Mouse (Mus musculus): ENCODE data around the gene Rgs13. TPM values are rescaled to one million over a fixed set of nuclear protein-coding genes. Genes with fewer than 3 reads are reported as not detected.

Rgs13 gene
- total and polyA plus RNA-seq, 3 experiments = 149 to 1,247 (median 698) TPM

GRCm38 (mm10) chr1:144166275-144166674 lies 10.9 kb downstream of the Rgs13 start:
- H3K4me2 ChIP-seq (ENCODE audit: insufficient read depth, low read depth, poor library complexity, severe bottlenecking) = peak overlapping the region; percentile 75
- peaks cover 40% of the 10 kb centered on the region for H3K79me2 ChIP-seq (replicated peaks; ENCODE audit: control insufficient read depth, extremely low read depth, insufficient read depth, poor library complexity, severe bottlenecking)
- H3K4me1 ChIP-seq (ENCODE audit: control insufficient read depth in 1 of 2, insufficient read depth in 2 of 2) = peaks cover 7 to 58% of the 10 kb centered on the region in 2 experiments; a peak in 3 of 4 replicates
- dilution Hi-C loops (cut with MboI; ENCODE audit: extremely low pct_ligation_motif_present, extremely low pct_unique_long_range_greater_than_20kb, low sequenced_read_pairs) (no loop called here), in situ Hi-C loops (cut with MboI; ENCODE audit: low pct_ligation_motif_present, low pct_unique_long_range_greater_than_20kb, low sequenced_read_pairs) (no loop called here)
- peak overlapping the region; percentile 41; the same call in 1 of the 2 replicates for H3K27ac ChIP-seq (ENCODE audit: insufficient read depth, low read depth)
- no peaks in the 10 kb centered on the region for H3K9me3 ChIP-seq (replicated peaks; ENCODE audit: low read length)
- no peaks in the 10 kb centered on the region for H3K27me3 ChIP-seq (replicated peaks)
- peaks cover 23 to 43% of the 10 kb centered on the region in 2 experiments for H3K36me3 ChIP-seq (replicated peaks in 1 of 2; ENCODE audit: control insufficient read depth in 1 of 2, insufficient read depth in 1 of 2, low read length in 1 of 2)
- 0 out of 2 replicates have a peak, but pooled peaks have one; percentile 37 for TF ChIP-seq TCF12 (IDR thresholded peaks at IDR 0.05; ENCODE audit: low read depth, low read length)
- peak; percentile 31; the same call in 1 of the 2 replicates for TF ChIP-seq IRF4 (IDR thresholded peaks at IDR 0.05; ENCODE audit: low read depth, low read length)
- TF ChIP-seq BHLHE40 (IDR thresholded peaks at IDR 0.05; ENCODE audit: low read depth, low read length) = peak; percentile 66
- no peak for TF ChIP-seq MAX (IDR thresholded peaks at IDR 0.05; ENCODE audit: low read length)
- TF ChIP-seq ZC3H11A (IDR thresholded peaks at IDR 0.05; ENCODE audit: low read depth, low read length) = no peak
- TF ChIP-seq RCOR1 (conservative IDR thresholded peaks at IDR 0.05; ENCODE audit: low read depth, low read length) = no peak
- TF ChIP-seq TBP (conservative IDR thresholded peaks at IDR 0.05; ENCODE audit: low read depth, low read length) = 0 out of 2 replicates have a peak, but pooled peaks have one; percentile 26
- peak; percentile 29; the same call in 1 of the 2 replicates for TF ChIP-seq POLR2A (IDR thresholded peaks at IDR 0.05; ENCODE audit: low read depth, low read length)
- no peak for TF ChIP-seq PAX5 (IDR thresholded peaks at IDR 0.05; ENCODE audit: low read length)
- TF ChIP-seq MEF2A (IDR thresholded peaks at IDR 0.05; ENCODE audit: borderline replicate concordance, low read depth, low read length) = peak; percentile 45; the same call in 1 of the 2 replicates
- peak; percentile 65; the same call in 1 of the 2 replicates for TF ChIP-seq EP300 (IDR thresholded peaks at IDR 0.05; ENCODE audit: low read length)
- peak; percentile 47 for TF ChIP-seq ETS1 (conservative IDR thresholded peaks at IDR 0.05; ENCODE audit: low read depth, low read length)
- H3K4me3 ChIP-seq (replicated peaks in 1 of 3; ENCODE audit: low read depth in 2 of 3, low read length in 2 of 3, poor library complexity in 1 of 3) = no peak overlapping the region
- no peak overlapping the region for H3K9ac ChIP-seq (ENCODE audit: insufficient read depth, low read depth)
- DNase-seq (ENCODE audit: extremely low read depth) = peak; percentile 77

DNA sequence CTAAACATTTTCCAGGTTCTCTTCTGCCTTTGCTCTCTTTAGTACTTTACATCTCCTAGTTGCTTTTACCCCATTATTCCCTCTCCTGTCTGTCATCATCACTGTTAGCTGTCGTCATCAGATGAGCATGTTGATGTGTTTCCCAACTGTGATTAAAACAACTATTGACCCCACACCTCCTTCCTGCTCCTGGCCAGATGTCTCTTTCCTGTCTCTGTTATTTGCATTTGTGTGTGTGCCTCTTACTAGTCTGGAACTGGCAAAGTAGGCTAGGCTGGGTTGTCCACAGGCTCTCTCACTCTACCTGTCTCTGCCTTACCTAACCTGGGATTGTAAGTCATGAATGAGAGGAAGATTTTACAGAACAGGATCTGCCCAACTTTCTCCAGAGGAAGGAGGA lies 24.6 kb downstream of the Rgs13 start:
- Histone ChIP-seq H3K9ac (ENCODE audit: insufficient read depth, low read depth) (no peak overlapping the region), H3K27ac (ENCODE audit: insufficient read depth, low read depth) (no peak overlapping the region), H3K4me3 (replicated peaks in 1 of 3; ENCODE audit: low read depth in 2 of 3, low read length in 2 of 3, poor library complexity in 1 of 3) (no peak overlapping the region), H3K27me3 (replicated peaks) (no peaks in the 10 kb centered on the region), H3K9me3 (replicated peaks; ENCODE audit: low read length) (no peaks in the 10 kb centered on the region), H3K4me2 (ENCODE audit: insufficient read depth, low read depth, poor library complexity, severe bottlenecking) (no peak overlapping the region), H3K36me3 (replicated peaks in 1 of 2; ENCODE audit: control insufficient read depth in 1 of 2, insufficient read depth in 1 of 2, low read length in 1 of 2) (peaks cover 16 to 57% of the 10 kb centered on the region in 2 experiments), H3K4me1 (ENCODE audit: control insufficient read depth in 1 of 2, insufficient read depth in 2 of 2) (peaks cover 0 to 24% of the 10 kb centered on the region in 2 experiments; a peak in 3 of 4 replicates), H3K79me2 (replicated peaks; ENCODE audit: control insufficient read depth, extremely low read depth, insufficient read depth, poor library complexity, severe bottlenecking) (peaks cover 32% of the 10 kb centered on the region)
- in situ Hi-C loops (cut with MboI; ENCODE audit: low pct_ligation_motif_present, low pct_unique_long_range_greater_than_20kb, low sequenced_read_pairs) (no loop called here), dilution Hi-C loops (cut with MboI; ENCODE audit: extremely low pct_ligation_motif_present, extremely low pct_unique_long_range_greater_than_20kb, low sequenced_read_pairs) (no loop called here)
- TF ChIP-seq MAFK (IDR thresholded peaks at IDR 0.05; ENCODE audit: insufficient replicate concordance, low read length) (no peak), TBP (conservative IDR thresholded peaks at IDR 0.05; ENCODE audit: low read depth, low read length) (no peak), ELF1 (IDR thresholded peaks at IDR 0.05; ENCODE audit: low read depth, low read length) (no peak), SIN3A (IDR thresholded peaks at IDR 0.05; ENCODE audit: low read length) (no peak), MAZ (IDR thresholded peaks at IDR 0.05; ENCODE audit: low read depth, low read length) (no peak), MYC (IDR thresholded peaks at IDR 0.05; ENCODE audit: low read depth, low read length) (no peak), MXI1 (IDR thresholded peaks at IDR 0.05; ENCODE audit: low read depth, low read length) (no peak), KAT2A (IDR thresholded peaks at IDR 0.05; ENCODE audit: insufficient replicate concordance, low read length) (no peak), PAX5 (IDR thresholded peaks at IDR 0.05; ENCODE audit: low read length) (no peak), USF2 (conservative IDR thresholded peaks at IDR 0.05; ENCODE audit: low read depth, low read length) (no peak), RAD21 (IDR thresholded peaks at IDR 0.05; ENCODE audit: low read depth, low read length) (no peak), MAX (IDR thresholded peaks at IDR 0.05; ENCODE audit: low read length) (no peak), ZC3H11A (IDR thresholded peaks at IDR 0.05; ENCODE audit: low read depth, low read length) (no peak)
- DNase-seq (ENCODE audit: extremely low read depth) = no peak
